Mouse (Mus musculus) adrenal gland, adult 2 months (tissue): ENCODE data around the gene Foxn2. TPM values are rescaled to one million over a fixed set of nuclear protein-coding genes. Genes with fewer than 3 reads are reported as not detected.

Experiments
- polyA plus RNA-seq: library from polyadenylated mRNA; depleted of rRNA; stranded (reverse); fragments of >200 nt; gene quantifications from 2 replicates; pipeline ENCODE4 v1.2.3, GENCODE M21; 2012; rRNA removed
- total RNA-seq, 2 experiments: library from RNA; stranded (reverse); gene quantifications; 2 replicates each; pipeline ENCODE4 v1.2.3; 2021

The Foxn2 gene
- total and polyA plus RNA-seq, 3 experiments = 2.8 to 21.0 (median 17.7) TPM

Other genes with a start within 250 kb of the Foxn2 start
- gene Ppp1r21, start 89.4 kb downstream of the Foxn2 start, total RNA-seq = 10 to 100 TPM; 42.1 to 46.9 TPM
- 11.7 and 11.9 TPM in 2 replicates for gene Ppp1r21, start 89.4 kb downstream of the Foxn2 start, polyA plus RNA-seq
- gene Ston1, start 157.0 kb downstream of the Foxn2 start, total RNA-seq = 10 to 100 TPM; 39.0 to 46.7 TPM
- 7.8 and 13.6 TPM in 2 replicates for gene Ston1, start 157.0 kb downstream of the Foxn2 start, polyA plus RNA-seq
- gene Gtf2a1l, start 227.9 kb downstream of the Foxn2 start, total RNA-seq = under 1 TPM in 1 of 2 experiments, not detected in 1; 0.17 TPM
- gene Gtf2a1l, start 227.9 kb downstream of the Foxn2 start, polyA plus RNA-seq = not detected in 2 replicates